In genomic region chr19:20161502-20161901, GRCm38 (mm10) we compare ENCODE assay signal across 17 mouse cellular contexts.
"Had no signal": no experiment of that assay in that cellular context is flagged by ENCODE, and none has a peak within 500 bp of the region (broad histone marks: within the 10 kb centered on the region; RNA-seq: fewer than 3 reads in every experiment).

No protein-coding gene starts in this region.

- DNase-seq: left cerebral cortex, postnatal 4 days; liver; liver, embryonic 13.5 days; liver, postnatal 0 days; lung, adult 18-20 months; lung, adult 2 months; lung, embryonic 14.5 days; lung, postnatal 10 days; lung, postnatal 14 days; lung, postnatal 36 days; lung, postnatal 4 days; midbrain, embryonic 14.5 days had no signal

- ATAC-seq: liver, embryonic 12.5 days; liver, postnatal 0 days; lung, postnatal 0 days; midbrain, embryonic 13.5 days; midbrain, embryonic 15.5 days; midbrain, embryonic 16.5 days had no signal
